Mouse (Mus musculus) forebrain, embryonic 11.5 days (tissue): ENCODE results near the gene 4933421I07Rik. TPM values are rescaled to one million over a fixed set of nuclear protein-coding genes. Genes with fewer than 3 reads are reported as not detected.

Source experiments
- polyA plus RNA-seq: library from polyadenylated mRNA; unstranded; fragments of >200 nt; fragmentation: Nextera tagmentation; extraction: Ambion mirVana; gene quantifications from 2 replicates; pipeline ENCODE4 v1.2.1, GENCODE M21; 2014

4933421I07Rik gene
- polyA plus RNA-seq, 1 experiment from 2014 or later, result not detected

Other genes with a start within 250 kb of the 4933421I07Rik start
- gene Vmn2r61, start 188.1 kb downstream of the 4933421I07Rik start, polyA plus RNA-seq, result not detected in 2 replicates
- gene Zfp141, start 57.6 kb upstream of the 4933421I07Rik start, polyA plus RNA-seq, result 13.6 and 13.9 TPM in 2 replicates
- not detected in 2 replicates for gene Gm21028, start 130.5 kb upstream of the 4933421I07Rik start, polyA plus RNA-seq
- gene Zfp977, start 144.4 kb upstream of the 4933421I07Rik start, polyA plus RNA-seq, result 0.93 and 1.5 TPM in 2 replicates
- 1.3 and 1.6 TPM in 2 replicates for gene Zfp976, start 194.5 kb upstream of the 4933421I07Rik start, polyA plus RNA-seq
- 6.1 and 7.1 TPM in 2 replicates for gene Zfp975, start 244.6 kb upstream of the 4933421I07Rik start, polyA plus RNA-seq